Mouse (Mus musculus): ENCODE data around the gene Noc3l. TPM values are rescaled to one million over a fixed set of nuclear protein-coding genes. Genes with fewer than 3 reads are reported as not detected.

The Noc3l gene
- polyA plus RNA-seq, 2 experiments, result 4.0 to 5.1 TPM

DNA sequence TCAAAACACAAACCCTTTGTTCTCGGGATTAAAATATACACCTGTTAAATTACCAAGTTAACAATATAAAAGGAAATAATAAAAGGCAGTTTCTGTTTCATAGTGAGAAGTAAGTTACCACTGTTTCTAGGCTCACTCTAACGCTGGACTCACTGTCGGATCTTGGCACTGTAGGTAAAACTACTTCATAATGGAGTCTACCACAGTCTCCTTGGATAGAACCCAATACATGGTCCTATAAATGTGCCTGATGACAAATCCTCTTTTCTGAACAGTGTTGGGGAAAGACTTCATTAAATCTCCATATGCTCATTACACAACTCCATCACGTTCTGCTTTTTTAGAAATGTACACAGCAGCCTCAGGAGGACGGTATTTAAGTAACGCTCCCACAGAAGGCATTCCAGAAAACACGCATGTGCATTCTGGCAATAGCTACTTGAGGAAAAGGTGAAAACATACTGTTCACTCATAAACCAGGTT lies 25.4 kb downstream of the Noc3l start:
- no peak overlapping the region for H3K4me3 ChIP-seq (ENCODE audit: insufficient read depth in 1 of 2, low read depth in 2 of 2, low read length in 2 of 2)
- no peak overlapping the region for H3K9ac ChIP-seq (replicated peaks)
- no peaks in the 10 kb centered on the region for H3K9me3 ChIP-seq (ENCODE audit: control insufficient read depth, low read length)
- no peaks in the 10 kb centered on the region for H3K27me3 ChIP-seq (ENCODE audit: control insufficient read depth, insufficient read depth, low read length)
- ATAC-seq (ENCODE audit: insufficient read depth) (no peak), DNase-seq (ENCODE audit: low read depth in 3 of 3, low spot score in 3 of 3) (no peak)
- H3K36me3 ChIP-seq (replicated peaks; ENCODE audit: control insufficient read depth, insufficient read depth, low read depth), result peaks cover 44% of the 10 kb centered on the region
- WGBS (ENCODE audit: insufficient replicate concordance), result 83% methylated on average over 7 of the region's 7 CpGs
- H3K4me1 ChIP-seq (replicated peaks; ENCODE audit: control insufficient read depth in 2 of 2, insufficient read depth in 2 of 2, low read length in 1 of 2), result no peaks in the 10 kb centered on the region
- H3K27ac ChIP-seq, result no peak overlapping the region
- TF ChIP-seq EP300 (IDR thresholded peaks at IDR 0.05; ENCODE audit: low read depth) (no peak), CTCF (IDR thresholded peaks at IDR 0.05; ENCODE audit: low read depth) (no peak)
- no peak overlapping the region for H3K4me2 ChIP-seq (ENCODE audit: low read depth)

DNA sequence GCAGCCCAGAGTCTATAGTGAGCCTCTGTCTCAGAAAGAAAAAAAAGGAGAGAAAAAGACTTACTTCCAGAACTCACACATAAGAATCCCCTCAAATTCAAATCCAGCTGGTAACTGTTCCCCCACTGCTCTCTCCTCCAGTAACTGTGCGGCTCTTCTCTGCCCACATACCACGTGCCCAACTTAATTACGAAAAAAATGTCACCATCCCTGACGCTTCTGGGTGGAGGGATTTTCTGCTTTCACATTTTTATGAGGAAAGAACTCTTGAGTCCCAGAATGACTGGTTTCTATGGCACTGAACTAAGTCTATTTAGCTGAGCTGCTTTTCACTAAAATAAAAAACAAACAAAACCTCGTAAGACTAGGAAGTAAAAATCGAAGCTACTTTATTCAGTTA lies 31.3 kb downstream of the Noc3l start:
- 77% methylated on average over 6 of the region's 6 CpGs for WGBS (ENCODE audit: insufficient replicate concordance)
- no peak for ATAC-seq (ENCODE audit: insufficient read depth)
- Histone ChIP-seq H3K27me3 (ENCODE audit: control insufficient read depth, insufficient read depth, low read length) (no peaks in the 10 kb centered on the region), H3K9me3 (ENCODE audit: control insufficient read depth, low read length) (no peaks in the 10 kb centered on the region), H3K4me3 (ENCODE audit: insufficient read depth in 1 of 2, low read depth in 2 of 2, low read length in 2 of 2) (no peak overlapping the region), H3K36me3 (replicated peaks; ENCODE audit: control insufficient read depth, insufficient read depth, low read depth) (peaks cover 18% of the 10 kb centered on the region), H3K9ac (replicated peaks) (no peak overlapping the region), H3K27ac (no peak overlapping the region), H3K4me2 (ENCODE audit: low read depth) (no peak overlapping the region), H3K4me1 (replicated peaks; ENCODE audit: control insufficient read depth in 2 of 2, insufficient read depth in 2 of 2, low read length in 1 of 2) (no peaks in the 10 kb centered on the region)
- TF ChIP-seq CTCF (IDR thresholded peaks at IDR 0.05; ENCODE audit: low read depth) (no peak), EP300 (IDR thresholded peaks at IDR 0.05; ENCODE audit: low read depth) (no peak)
- no peak for DNase-seq (ENCODE audit: low read depth in 3 of 3, low spot score in 3 of 3)

- TF ChIP-seq EP300 (IDR thresholded peaks at IDR 0.05; ENCODE audit: low read depth), result no peak
- TF ChIP-seq CTCF (IDR thresholded peaks at IDR 0.05; ENCODE audit: low read depth), result no peak
- Histone ChIP-seq H3K4me2 (ENCODE audit: low read depth) (no peak overlapping the region), H3K9me3 (ENCODE audit: control insufficient read depth, low read length) (no peaks in the 10 kb centered on the region), H3K27ac (no peak overlapping the region), H3K27me3 (ENCODE audit: control insufficient read depth, insufficient read depth, low read length) (no peaks in the 10 kb centered on the region), H3K4me3 (ENCODE audit: insufficient read depth in 1 of 2, low read depth in 2 of 2, low read length in 2 of 2) (no peak overlapping the region), H3K36me3 (replicated peaks; ENCODE audit: control insufficient read depth, insufficient read depth, low read depth) (0 out of 2 replicates have a peak, but pooled peaks cover under 1% of the 10 kb centered on the region), H3K4me1 (replicated peaks; ENCODE audit: control insufficient read depth in 2 of 2, insufficient read depth in 2 of 2, low read length in 1 of 2) (no peaks in the 10 kb centered on the region), H3K9ac (replicated peaks) (no peak overlapping the region)
- ATAC-seq (ENCODE audit: insufficient read depth), result no peak
- no peak for DNase-seq (ENCODE audit: low read depth in 3 of 3, low spot score in 3 of 3)
- 67% methylated on average over 9 of the region's 9 CpGs for WGBS (ENCODE audit: insufficient replicate concordance)
These were observed 35.5 kb downstream of the Noc3l start for GRCm38 (mm10) chr19:38783542-38783941.

DNA sequence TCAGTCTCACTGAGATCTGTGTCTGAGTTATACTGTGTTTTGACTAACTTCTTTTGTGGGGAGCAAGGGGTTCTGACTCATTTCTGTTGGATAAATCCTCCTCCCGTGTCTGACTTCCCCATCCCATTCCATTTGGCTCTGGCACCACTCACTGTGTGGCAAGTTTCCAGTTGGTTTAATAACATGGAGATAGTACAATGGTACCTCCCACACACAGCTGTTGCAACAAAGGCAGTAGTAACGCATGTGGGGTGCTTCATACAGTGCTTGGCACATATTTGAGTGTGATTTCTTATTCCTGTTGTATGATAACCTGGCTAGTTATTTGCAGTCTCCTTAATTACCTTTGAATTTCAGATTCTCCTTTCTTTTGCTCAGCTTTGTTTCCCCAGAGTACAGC lies 40.2 kb downstream of the Noc3l start:
- no peak overlapping the region for H3K4me2 ChIP-seq (ENCODE audit: low read depth)
- H3K4me1 ChIP-seq (replicated peaks; ENCODE audit: control insufficient read depth in 2 of 2, insufficient read depth in 2 of 2, low read length in 1 of 2), result no peaks in the 10 kb centered on the region
- TF ChIP-seq EP300 (IDR thresholded peaks at IDR 0.05; ENCODE audit: low read depth) (no peak), CTCF (IDR thresholded peaks at IDR 0.05; ENCODE audit: low read depth) (no peak)
- no peaks in the 10 kb centered on the region for H3K9me3 ChIP-seq (ENCODE audit: control insufficient read depth, low read length)
- ATAC-seq (ENCODE audit: insufficient read depth) (no peak), DNase-seq (ENCODE audit: low read depth in 3 of 3, low spot score in 3 of 3) (no peak)
- H3K9ac ChIP-seq (replicated peaks), result no peak overlapping the region
- 53% methylated on average over 2 of the region's 2 CpGs for WGBS (ENCODE audit: insufficient replicate concordance)
- H3K27me3 ChIP-seq (ENCODE audit: control insufficient read depth, insufficient read depth, low read length), result no peaks in the 10 kb centered on the region
- no peaks in the 10 kb centered on the region for H3K36me3 ChIP-seq (replicated peaks; ENCODE audit: control insufficient read depth, insufficient read depth, low read depth)
- H3K27ac ChIP-seq, result no peak overlapping the region
- no peak overlapping the region for H3K4me3 ChIP-seq (ENCODE audit: insufficient read depth in 1 of 2, low read depth in 2 of 2, low read length in 2 of 2)

- Histone ChIP-seq H3K4me3 (ENCODE audit: insufficient read depth in 1 of 2, low read depth in 2 of 2, low read length in 2 of 2) (no peak overlapping the region), H3K36me3 (replicated peaks; ENCODE audit: control insufficient read depth, insufficient read depth, low read depth) (no peaks in the 10 kb centered on the region), H3K9ac (replicated peaks) (no peak overlapping the region), H3K27ac (no peak overlapping the region), H3K9me3 (ENCODE audit: control insufficient read depth, low read length) (no peaks in the 10 kb centered on the region), H3K27me3 (ENCODE audit: control insufficient read depth, insufficient read depth, low read length) (no peaks in the 10 kb centered on the region), H3K4me2 (ENCODE audit: low read depth) (no peak overlapping the region), H3K4me1 (replicated peaks; ENCODE audit: control insufficient read depth in 2 of 2, insufficient read depth in 2 of 2, low read length in 1 of 2) (no peaks in the 10 kb centered on the region)
- TF ChIP-seq EP300 (IDR thresholded peaks at IDR 0.05; ENCODE audit: low read depth) (no peak), CTCF (IDR thresholded peaks at IDR 0.05; ENCODE audit: low read depth) (peak; percentile 44)
- ATAC-seq (ENCODE audit: insufficient read depth) (no peak), DNase-seq (ENCODE audit: low read depth in 3 of 3, low spot score in 3 of 3) (peak in 2 of 3 experiments; percentile 1 to 3)
- WGBS (ENCODE audit: insufficient replicate concordance), result 50% methylated on average over 4 of the region's 4 CpGs
These were observed 43.5 kb downstream of the Noc3l start for GRCm38 (mm10) chr19:38775548-38775947.
